Mouse (Mus musculus) kidney, adult 2 months (tissue): ENCODE data around the gene Ralgapa2. TPM values are rescaled to one million over a fixed set of nuclear protein-coding genes. Genes with fewer than 3 reads are reported as not detected.
A peak's percentile ranks its signal among the peaks of the same experiment; 100 is the strongest.

Source experiments
- DNase-seq: peaks from one replicate; pipeline ENCODE4 v3.0.0; 2021
- H3K27ac ChIP-seq: fragments of 200-500 bp; 2 replicates; pipeline ENCODE4 v1.5.1; 2012; ENCODE audit warnings: low read depth, low read length, control low read depth, inconsistent platforms; ENCODE audit not compliant: insufficient read depth
- H3K27me3 ChIP-seq: fragments of 200-500 bp; replicated peaks from 2 replicates; pipeline ENCODE4 v1.6.1; 2012; ENCODE audit warnings: mild to moderate bottlenecking, moderate library complexity, low read length, inconsistent platforms; ENCODE audit not compliant: control insufficient read depth, insufficient read depth
- H3K36me3 ChIP-seq: fragments of 200-500 bp; 2 replicates; pipeline ENCODE4 v1.6.1; 2012; ENCODE audit warnings: mild to moderate bottlenecking, moderate library complexity, low read length, inconsistent platforms; ENCODE audit not compliant: control insufficient read depth, insufficient read depth
- H3K4me1 ChIP-seq: fragments of 200-500 bp; 2 replicates; pipeline ENCODE4 v1.6.1; 2011; ENCODE audit warnings: low read length; ENCODE audit not compliant: control insufficient read depth, insufficient read depth
- H3K4me3 ChIP-seq: fragments of 200-500 bp; 2 replicates; pipeline ENCODE4 v1.5.1; 2011; ENCODE audit warnings: mild to moderate bottlenecking, low read depth, low read length, control low read depth; ENCODE audit not compliant: insufficient read depth
- CTCF ChIP-seq: fragments of 200-500 bp; conservative IDR thresholded peaks from 2 replicates; pipeline ENCODE4 v1.5.1; 2011; ENCODE audit warnings: low read depth, mild to moderate bottlenecking, control low read depth, low read length, moderate library complexity, mixed read lengths; ENCODE audit not compliant: insufficient read depth, insufficient read length
- POLR2A ChIP-seq: fragments of 200-500 bp; IDR thresholded peaks from one replicate; pipeline ENCODE4 v1.6.1; 2011; ENCODE audit warnings: low read depth, low read length, control low read depth
- WGBS: fragments of 180-500 bp; shearing (Covaris S2); methylation state at CpG from one replicate; pipeline ENCODE4 v1.1.7; 2018; 5-methylcytosine and 5-hydroxymethylcytosine counted together
- polyA plus RNA-seq: library from polyadenylated mRNA; depleted of rRNA; stranded (reverse); fragments of >200 nt; gene quantifications from 2 replicates; pipeline ENCODE4 v1.2.3, GENCODE M21; 2012

Ralgapa2 gene
- polyA plus RNA-seq, 1 experiment, result 15.8 TPM

DNA sequence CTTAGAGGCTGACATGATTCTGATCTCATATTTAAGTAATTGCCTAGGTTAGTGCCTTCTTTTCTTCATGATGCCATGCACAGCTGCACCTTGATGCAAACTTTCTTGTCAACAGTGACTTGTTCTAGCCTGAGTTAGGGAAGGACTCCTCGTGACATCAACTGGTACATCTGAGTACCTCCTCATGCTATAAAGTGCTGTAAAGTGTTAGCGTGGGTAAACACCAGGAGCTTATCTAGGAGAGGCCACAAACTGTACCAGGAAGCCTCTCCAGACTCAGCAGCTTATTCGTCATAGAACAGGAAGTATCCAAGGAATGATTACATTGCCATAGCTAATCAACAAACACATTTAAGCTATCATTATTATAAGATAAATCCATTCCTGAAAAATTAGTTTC, 23.9 kb downstream of the Ralgapa2 start:
- no peak for DNase-seq
- H3K27me3 ChIP-seq, result no peaks in the 10 kb centered on the region
- 87% methylated on average over 3 of the region's 3 CpGs for WGBS
- H3K4me1 ChIP-seq, result no peaks in the 10 kb centered on the region
- H3K4me3 ChIP-seq, result no peak overlapping the region
- H3K36me3 ChIP-seq, result no peaks in the 10 kb centered on the region
- no peak overlapping the region for H3K27ac ChIP-seq
- TF ChIP-seq CTCF (no peak), POLR2A (no peak)

DNA sequence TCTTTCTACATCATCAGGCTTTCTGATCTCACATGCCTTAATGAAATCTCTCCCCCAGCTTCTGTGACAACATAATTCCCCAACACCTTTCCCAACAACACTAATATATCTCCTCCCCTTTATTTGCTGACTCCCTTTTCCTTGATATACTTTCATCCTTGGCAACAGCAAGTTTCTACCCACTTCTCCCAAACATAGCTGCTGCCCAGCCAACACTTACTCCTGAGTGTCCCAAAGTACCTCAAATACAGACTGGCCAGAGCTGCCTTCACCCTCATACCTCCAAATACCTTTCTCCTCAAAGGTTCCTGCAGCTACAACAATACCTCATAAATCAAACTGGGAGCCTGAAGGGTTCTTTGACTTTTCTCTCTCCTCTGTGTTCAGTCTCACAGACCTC, 29.3 kb downstream of the Ralgapa2 start:
- Histone ChIP-seq H3K36me3 (no peaks in the 10 kb centered on the region), H3K4me1 (no peaks in the 10 kb centered on the region), H3K27ac (no peak overlapping the region), H3K4me3 (no peak overlapping the region), H3K27me3 (no peaks in the 10 kb centered on the region)
- no peak for TF ChIP-seq POLR2A
- no peak for TF ChIP-seq CTCF
- DNase-seq, result no peak

DNA sequence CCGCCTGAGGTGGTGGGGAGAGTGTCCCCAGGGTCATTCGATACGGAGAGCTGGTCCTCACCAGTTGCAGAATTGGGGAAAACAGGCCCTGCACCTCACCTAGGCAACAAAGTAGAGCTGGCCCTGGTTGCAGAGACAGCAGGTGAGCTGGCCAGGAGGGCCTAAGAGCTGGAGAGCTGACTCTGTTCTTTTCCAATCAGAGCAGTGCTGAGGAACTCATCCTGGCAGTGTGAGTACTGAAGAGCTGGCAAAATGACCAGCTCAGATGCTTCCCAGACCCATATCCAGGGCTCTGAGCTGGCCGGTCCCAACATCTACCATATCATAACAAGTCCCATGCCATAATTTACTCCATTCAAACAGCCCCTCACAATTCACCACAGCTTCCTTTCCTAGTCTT, 34.7 kb downstream of the Ralgapa2 start:
- TF ChIP-seq POLR2A (no peak), CTCF (no peak)
- WGBS, result 88% methylated on average over 4 of the region's 4 CpGs
- no peak overlapping the region for H3K27ac ChIP-seq
- H3K4me1 ChIP-seq, result no peaks in the 10 kb centered on the region
- no peaks in the 10 kb centered on the region for H3K27me3 ChIP-seq
- no peaks in the 10 kb centered on the region for H3K36me3 ChIP-seq
- DNase-seq, result no peak
- H3K4me3 ChIP-seq, result no peak overlapping the region

DNA sequence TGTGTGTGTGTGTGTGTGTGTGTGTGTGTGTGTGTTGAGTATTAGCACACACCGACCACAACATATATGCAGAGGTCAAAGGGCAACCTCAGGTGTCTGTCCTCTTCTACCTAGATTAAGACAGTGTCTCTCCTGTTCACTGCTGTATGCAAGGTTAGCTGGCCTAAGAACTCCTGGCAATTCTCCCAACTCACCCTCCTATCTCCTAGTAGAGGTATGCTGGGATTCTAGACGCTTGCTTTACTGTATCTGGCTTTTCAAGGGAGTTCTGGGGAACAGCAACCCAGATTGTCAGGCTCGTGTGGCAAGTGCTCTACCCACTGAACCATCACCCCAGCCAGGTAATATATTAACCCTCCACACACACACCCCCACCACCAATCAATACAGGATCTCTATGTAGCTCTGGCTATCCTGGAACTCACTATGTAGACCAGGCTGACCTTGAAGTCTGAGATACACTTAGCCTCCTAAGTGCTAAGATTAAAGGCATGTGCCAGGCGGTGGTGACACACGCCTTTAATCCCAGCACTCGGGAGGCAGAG, 35.6 kb downstream of the Ralgapa2 start:
- DNase-seq, result no peak
- 78% methylated on average over 6 of the region's 6 CpGs for WGBS
- TF ChIP-seq POLR2A, result no peak
- TF ChIP-seq CTCF, result no peak
- Histone ChIP-seq H3K27me3 (no peaks in the 10 kb centered on the region), H3K4me1 (no peaks in the 10 kb centered on the region), H3K27ac (no peak overlapping the region), H3K36me3 (no peaks in the 10 kb centered on the region), H3K4me3 (no peak overlapping the region)

DNA sequence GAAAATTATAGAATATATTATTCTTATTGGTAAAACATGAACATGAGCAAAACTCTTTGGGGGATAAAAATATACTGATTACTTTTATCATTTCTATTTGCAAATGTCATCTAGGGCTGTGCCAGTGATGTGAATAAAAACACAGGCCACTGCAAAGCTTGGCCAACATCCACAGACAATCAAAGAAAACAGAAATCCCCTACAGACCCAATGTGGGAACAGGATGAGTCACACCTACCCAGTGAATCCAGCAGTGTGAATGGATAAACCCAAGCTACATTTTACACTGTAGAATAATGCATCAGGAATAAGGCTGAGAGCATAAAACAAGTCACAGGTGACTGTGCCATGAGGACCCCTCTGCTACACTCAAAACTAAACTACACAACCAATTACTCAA, 36.1 kb downstream of the Ralgapa2 start:
- no peak for DNase-seq
- Histone ChIP-seq H3K36me3 (no peaks in the 10 kb centered on the region), H3K27ac (no peak overlapping the region), H3K4me3 (no peak overlapping the region), H3K27me3 (no peaks in the 10 kb centered on the region), H3K4me1 (no peaks in the 10 kb centered on the region)
- TF ChIP-seq CTCF (no peak), POLR2A (no peak)

DNA sequence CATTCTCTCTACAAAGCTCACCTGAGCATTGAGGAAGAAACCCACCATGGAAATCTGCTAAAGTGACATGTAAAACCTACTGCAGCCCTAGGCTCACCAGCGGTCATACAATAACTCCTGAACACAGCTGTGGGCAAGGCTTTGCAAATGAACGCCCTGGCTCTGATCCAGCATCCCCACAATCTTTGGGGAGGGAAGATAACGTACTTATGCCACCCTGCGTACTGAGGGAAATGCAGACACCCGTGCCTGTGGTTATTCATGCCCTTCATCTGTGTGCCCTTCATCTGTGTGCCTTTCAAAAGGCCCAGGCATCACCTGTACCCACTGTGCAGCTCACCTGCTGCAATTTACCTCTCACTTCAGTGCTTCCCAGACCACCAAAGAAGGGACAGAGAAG, 41.2 kb downstream of the Ralgapa2 start:
- Histone ChIP-seq H3K27ac (no peak overlapping the region), H3K36me3 (no peaks in the 10 kb centered on the region), H3K27me3 (no peaks in the 10 kb centered on the region), H3K4me3 (no peak overlapping the region), H3K4me1 (no peaks in the 10 kb centered on the region; the same call in 1 of the 2 replicates)
- peak; percentile 7 for DNase-seq
- 53% methylated on average over 5 of the region's 5 CpGs for WGBS
- TF ChIP-seq POLR2A (no peak), CTCF (no peak)

DNA sequence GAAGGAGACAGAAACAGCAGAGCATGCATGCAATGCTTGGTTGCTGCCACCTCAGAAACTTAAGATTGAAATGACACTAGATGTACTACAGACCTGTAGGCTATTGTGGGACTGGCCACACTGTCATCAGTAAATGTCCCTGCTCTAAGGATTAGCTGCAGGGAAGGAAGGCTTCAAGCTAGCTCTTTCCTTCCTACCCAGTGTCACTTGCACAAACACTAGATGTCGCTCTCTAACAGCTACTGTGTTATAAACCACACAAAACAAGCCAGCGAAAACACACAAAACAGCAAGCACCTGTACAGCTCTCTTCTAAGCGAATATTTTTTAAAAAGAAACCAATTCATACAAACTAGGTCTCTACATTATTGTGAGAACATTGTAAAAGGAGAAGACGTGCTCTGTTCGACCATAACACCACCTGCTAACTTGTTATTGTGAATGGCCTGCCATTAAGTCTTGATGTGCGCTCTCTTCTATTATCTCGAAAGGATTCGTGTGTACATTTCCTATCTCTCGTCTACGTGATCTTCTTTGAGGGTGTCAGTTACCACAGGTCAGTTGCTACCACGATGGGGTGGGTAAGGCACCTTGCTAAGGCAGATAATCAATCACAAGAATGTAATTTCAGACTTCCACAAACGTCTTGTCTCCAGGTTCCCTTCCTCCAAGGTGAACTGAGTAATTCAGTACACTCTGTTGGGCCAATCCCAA, 42.3 kb downstream of the Ralgapa2 start:
- Histone ChIP-seq H3K4me1 (no peaks in the 10 kb centered on the region; the same call in 1 of the 2 replicates), H3K36me3 (no peaks in the 10 kb centered on the region), H3K27ac (no peak overlapping the region), H3K4me3 (no peak overlapping the region), H3K27me3 (no peaks in the 10 kb centered on the region)
- WGBS, result 46% methylated on average over 12 of the region's 12 CpGs
- peak; percentile 52 for TF ChIP-seq CTCF
- TF ChIP-seq POLR2A, result no peak
- peak; percentile 62 for DNase-seq

DNA sequence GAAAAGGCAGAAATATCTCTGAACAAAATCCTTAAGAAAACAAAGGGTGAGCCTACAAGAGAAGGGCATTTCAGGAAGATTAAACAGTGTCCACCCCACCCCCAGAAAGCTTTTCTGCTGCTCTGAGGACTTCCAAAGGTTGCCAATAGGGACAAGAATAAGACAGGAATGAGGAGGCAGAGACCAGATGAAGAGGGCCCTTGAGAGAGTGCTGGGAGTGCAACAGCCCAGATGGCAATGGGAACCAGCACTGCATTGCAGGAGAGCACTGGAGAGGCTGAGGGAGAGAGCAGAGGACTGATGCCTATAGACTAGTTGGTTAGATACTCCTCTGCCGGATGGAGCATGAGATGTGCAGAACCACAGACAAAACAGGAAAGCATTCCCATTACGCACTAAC, 43.2 kb downstream of the Ralgapa2 start:
- Histone ChIP-seq H3K27me3 (no peaks in the 10 kb centered on the region), H3K4me3 (no peak overlapping the region), H3K4me1 (no peaks in the 10 kb centered on the region; the same call in 1 of the 2 replicates), H3K36me3 (no peaks in the 10 kb centered on the region), H3K27ac (no peak overlapping the region)
- TF ChIP-seq POLR2A (no peak), CTCF (no peak)
- DNase-seq, result no peak
- 82% methylated on average over 2 of the region's 2 CpGs for WGBS
